Mouse (Mus musculus) frontal cortex, postnatal 10 days (tissue): ENCODE measurements around the gene Hoxb5.

Source experiments
- DNase-seq, 2 experiments: peaks; one replicate each; pipeline ENCODE4 v3.0.0; 2022; ENCODE audit warnings: low spot score in 2 of 2, mixed read lengths in 1 of 2

Hoxb5 gene

DNA sequence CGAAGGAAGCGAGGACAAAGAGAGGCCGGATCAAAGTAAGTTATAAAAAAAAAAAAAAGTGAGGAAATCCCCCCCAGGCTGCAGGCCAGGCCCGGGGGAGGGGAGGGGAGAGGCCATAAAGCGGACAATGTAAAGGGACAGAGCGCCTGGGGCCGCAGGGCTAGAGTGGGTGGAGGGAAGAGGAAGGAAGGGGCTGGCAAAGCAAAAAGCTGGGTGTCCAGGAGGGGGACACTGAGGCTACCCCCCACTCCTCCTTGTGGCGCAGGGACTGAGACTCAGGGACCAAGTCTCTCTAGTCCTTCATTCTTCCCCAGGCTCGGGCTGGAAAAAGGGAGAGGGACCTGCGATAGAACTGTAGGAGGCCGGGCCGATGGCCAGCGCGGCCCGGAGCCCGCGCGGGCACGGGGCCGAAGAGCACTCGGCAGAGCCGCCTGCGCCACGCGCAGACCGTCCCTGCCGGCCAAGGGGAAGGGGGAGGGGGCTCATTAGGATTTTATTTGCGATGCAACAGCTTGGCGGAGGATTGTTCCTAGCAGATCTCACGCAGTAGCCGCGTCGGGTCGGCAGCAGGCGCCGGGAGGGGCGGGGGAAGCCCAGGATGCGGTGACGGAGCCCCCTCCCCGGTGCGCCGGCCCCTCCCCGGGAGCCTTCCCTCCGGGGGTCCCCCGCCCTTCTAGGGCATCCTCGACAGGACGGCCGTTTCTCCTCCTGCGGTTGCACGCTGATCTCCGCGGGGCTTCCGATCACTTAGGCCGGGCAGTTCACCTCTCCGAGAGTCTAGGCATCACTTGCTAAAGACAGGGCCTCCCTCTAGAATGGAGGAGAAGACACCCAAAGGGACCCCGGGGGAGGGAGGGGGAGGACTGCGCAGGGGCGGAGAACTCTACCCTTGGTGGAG lies 30.9 kb upstream of the Hoxb5 start:
- no peak for DNase-seq

DNA sequence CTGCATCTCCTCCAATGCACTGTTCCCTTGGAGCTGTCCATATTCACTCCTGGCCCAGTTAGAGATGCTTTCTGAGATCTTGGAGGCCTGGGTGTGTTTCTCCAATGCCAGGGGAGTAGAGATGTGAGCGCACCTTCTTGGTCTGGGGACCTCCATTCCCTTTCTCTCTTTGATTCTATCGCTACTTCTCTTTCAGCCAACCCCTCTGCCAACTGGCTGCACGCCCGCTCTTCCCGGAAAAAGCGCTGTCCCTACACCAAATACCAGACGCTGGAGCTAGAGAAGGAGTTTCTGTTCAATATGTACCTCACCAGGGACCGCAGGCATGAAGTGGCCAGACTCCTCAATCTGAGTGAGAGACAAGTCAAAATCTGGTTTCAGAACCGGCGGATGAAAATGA lies 28.7 kb upstream of the Hoxb5 start:
- no peak for DNase-seq

DNA sequence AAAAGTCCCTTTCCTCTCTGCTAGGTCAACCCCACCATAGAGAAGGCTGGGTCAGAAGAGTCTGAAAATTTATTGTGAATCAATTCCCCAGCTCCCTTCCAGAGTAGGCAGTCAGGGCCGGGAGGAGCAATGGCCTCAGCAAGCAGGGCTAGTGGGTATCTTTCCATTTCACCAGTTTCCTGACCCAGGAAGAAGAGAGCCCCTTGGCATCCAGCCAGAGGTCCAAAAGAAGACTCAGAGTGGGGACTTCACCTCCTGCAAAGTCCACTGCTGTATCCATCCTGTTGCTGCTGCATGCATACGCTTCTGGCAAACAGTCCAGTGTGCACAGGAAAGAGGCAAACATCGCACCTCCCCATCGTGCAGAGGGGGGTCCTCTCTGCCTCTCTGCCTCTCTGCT lies 27.2 kb upstream of the Hoxb5 start:
- no peak for DNase-seq

DNA sequence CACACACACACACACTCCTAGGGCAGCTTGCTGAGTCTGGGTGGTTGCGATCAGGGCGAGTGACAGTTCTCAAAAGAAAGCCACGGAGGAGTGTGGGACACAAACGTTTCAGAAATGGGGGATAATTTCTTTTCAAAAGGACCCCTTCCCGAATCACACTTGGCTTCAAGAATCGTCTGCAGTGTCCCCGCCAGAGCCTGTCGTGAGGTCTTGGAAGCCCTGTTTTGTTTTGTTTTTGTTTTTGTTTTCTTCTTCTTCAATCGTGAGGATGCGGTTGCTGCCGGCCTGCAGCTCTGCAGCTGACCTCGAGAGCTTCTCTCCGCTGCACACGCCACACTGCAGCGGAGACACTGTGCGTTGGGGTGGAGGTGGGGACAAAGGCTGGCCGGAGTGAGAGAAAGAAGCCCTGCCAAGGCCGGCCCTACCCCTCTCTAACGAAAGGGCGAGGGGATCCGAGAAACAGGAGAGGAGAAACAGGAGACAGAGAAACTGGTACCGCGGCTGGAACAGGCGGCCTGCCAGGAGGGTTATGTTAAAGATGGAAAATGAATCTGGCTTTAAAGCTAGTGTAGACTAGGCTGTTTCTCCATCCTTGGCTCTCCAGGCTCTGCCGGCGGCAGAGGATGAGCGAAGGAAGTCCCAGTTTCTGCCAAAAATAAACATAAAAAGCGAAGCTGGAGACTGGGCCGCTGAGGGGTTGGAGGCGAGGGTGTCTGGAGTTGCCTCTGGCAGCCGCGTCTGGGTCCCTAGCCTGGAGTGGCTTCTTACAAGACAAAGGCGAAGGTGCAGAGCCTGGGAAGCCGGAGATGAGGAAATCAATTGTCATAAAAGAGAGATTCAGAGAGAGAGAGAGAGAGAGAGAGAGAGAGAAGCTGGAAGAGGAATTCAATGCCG lies 25.7 kb upstream of the Hoxb5 start:
- no peak for DNase-seq

DNA sequence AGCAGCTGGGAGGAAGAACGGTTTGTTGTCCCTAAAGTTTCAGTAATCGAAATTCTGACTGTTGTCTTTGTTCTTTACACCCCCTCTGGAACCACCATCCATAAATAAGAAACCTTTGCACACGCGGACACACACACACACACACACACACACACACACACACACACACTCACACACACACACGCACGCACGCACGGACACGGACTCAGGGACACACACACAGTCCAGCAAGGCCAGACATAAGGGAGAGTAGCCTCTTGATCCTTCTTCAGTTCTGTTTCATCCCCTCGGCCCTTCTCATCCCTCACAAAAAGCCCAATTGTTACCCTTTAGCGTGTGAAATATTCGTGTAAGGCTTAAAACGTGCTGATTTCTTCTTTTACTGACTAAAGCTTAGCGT lies 24.8 kb upstream of the Hoxb5 start:
- no peak for DNase-seq

DNA sequence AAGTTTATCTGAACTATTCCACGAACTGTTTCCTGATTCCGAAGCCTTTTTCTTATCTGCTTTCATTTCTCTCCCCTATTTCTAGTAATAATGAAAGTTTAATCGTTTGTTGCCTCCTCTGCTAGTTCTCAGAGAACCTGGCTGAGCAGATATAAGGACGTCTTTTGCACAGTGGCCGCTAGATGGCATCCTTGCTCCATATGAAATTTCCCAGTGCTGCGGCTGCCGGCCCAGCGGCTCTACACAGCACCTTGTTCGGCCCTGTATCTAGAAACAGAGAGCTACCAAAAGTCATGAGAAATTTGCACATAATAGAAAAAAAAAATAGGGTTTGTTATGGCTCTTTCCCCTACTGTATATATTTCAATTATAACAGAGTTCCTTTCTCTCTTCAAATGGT lies 24.4 kb upstream of the Hoxb5 start:
- peak; percentile 33 to 78 for DNase-seq

DNA sequence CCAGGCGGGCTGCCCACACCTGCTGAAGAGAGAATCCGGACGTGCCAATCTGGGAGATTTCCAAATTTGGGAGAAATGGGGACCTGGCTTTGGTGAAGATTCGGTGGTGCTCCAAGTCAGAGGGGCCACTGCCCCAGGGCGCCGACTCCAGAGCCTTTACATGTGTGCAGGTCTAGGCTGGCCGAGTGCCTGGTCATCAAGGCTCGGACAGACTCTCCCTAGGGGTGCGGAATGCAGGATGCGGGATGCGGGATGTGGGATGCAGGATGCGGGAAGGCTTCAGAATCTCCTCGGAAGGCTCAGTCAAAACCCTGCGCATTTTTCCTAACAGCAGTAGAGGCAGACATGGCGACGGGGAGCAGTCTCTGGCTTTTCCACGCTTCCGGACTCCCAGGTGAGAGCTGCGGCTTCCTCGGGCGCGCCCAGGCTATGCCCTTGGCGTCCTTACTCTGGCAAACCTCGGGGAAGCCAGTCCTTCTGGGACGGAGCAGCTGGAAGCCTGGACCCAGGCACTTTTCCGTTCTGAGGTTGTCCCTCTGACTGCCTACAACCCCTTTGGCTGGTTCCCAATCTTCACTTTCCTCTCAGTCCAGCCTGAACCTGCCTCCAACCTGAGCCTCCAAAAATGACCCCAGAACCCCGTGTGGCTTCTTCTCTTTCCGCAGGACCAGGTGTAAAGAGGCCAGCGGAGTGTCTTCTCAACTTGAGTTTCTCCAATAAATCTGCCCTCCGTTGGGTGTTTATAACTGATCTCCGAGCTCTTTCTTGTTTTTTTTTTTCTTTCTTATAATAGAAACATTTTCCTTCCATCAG lies 23.5 kb upstream of the Hoxb5 start:
- no peak for DNase-seq

DNA sequence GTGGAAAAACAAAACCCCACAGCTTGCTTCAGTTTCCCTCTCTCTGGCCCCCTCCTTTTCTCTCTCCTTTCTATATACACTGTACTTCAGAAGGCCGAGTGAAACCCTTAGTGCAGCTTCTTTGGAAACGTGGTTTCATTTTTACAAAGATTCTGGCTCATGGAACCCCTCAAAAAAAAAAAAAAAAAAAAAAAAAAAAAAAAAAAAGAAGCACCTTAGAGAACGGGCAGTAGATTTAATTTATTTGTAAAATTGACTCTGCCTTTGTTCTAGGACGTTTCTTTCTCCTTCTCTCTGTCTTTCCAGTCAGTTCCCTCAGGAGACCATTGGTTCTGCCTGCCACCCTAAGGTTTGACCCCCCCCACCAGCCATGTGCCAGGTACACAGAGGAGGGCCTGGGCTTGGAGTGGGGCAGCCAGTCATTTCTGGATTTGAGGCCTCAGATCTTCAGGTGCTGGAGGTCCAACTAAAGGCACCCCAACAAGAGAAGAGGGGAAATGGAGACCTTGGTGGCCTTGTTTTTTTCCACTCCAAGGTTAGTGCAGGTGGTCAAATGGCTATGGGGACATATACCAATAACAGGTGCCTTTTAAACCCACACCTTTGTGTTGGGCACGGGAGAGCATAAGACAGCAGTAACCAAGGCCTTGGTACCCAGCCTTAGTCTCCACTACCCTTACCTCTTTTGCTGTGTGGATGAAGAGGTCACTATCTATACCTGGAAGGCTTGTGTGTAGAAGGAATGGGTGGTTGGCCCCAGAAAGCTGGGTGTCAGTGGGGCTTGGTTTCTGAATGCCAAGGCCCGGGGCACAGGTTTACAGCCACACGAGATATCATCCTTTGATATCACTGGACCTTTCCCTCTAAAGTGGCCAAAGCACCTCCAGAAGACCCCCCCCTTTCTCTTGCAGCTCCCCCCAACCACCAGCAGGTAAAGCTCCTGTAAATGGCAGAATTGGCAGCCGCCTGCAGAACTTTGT lies 22.4 kb upstream of the Hoxb5 start:
- no peak for DNase-seq

DNA sequence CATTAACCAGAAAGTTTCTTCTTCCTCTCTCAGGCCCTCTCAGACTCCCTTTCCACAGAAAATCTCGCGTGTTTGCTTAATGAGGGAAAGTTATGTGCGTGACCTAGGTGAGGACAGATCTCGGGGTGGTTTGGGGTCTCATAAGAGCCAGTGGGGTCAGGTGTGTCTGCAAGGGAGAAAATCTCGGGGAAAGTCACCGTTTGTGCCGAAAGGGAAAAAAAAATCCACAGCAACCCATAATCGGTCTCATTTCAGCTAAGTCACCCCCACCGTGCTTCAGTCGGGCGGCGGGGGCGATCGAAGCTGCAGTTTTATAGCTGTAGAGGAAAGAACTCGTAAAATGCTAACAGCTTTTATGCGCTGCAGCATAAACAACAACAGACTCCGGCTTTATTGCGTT lies 21.7 kb upstream of the Hoxb5 start:
- no peak for DNase-seq

DNA sequence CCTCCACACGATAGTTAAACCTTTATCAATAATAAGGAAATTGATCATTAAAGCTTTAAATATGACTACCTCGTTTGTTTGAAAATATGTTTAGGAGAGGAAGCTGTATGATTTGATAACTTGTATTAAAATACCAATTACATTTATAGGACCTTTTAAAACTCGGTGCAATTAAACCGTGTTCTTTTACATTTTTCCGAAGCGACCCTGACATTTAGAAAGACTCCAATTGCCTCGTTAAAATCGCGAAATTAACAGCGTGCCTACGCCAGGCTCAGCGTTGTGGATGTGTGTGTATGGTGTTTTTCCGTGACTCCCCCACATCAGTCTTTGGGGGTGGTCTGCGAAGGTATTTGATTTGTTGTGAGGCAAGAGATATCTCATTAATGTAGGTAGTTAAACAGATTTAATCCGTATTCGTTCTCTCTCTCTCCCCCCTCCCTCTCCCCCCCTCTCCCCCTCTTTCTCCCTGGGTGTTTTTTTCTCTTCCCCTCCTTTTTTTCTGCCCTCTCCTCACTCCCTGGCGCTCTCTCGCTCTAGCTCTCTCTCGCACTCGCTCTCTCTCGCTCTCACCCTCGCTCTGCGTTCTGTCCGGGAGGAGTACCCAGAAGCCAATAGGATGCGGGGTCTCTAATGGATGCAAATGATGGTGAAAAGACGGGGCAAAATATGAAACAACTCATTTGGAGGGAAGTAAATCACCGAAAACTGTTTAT lies 21.1 kb upstream of the Hoxb5 start, which contains the start of gene Hoxb8:
Hoxb8 (plus strand) TSS at position 51 of the 716 bp plus-strand sequence.
- no peak for DNase-seq

DNA sequence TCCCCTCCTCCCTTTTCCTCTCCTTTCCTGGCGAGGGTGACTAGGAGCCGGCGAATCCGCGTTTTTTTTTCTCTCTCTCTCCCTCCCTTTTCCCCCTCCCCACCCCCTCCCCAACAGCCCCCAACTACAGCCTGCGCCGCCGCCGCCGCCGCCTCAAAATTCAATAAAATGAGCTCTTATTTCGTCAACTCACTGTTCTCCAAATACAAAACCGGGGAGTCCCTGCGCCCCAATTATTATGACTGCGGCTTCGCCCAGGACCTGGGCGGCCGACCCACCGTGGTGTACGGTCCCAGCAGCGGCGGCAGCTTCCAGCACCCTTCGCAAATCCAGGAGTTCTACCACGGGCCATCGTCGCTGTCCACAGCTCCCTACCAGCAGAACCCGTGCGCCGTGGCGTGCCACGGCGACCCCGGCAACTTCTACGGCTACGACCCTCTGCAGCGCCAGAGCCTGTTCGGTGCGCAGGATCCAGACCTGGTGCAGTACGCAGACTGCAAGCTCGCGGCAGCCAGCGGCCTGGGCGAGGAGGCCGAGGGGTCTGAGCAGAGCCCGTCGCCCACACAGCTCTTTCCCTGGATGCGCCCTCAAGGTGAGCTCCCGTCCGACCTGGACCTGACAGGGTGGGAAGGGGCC lies 20.2 kb upstream of the Hoxb5 start:
- no peak for DNase-seq

DNA sequence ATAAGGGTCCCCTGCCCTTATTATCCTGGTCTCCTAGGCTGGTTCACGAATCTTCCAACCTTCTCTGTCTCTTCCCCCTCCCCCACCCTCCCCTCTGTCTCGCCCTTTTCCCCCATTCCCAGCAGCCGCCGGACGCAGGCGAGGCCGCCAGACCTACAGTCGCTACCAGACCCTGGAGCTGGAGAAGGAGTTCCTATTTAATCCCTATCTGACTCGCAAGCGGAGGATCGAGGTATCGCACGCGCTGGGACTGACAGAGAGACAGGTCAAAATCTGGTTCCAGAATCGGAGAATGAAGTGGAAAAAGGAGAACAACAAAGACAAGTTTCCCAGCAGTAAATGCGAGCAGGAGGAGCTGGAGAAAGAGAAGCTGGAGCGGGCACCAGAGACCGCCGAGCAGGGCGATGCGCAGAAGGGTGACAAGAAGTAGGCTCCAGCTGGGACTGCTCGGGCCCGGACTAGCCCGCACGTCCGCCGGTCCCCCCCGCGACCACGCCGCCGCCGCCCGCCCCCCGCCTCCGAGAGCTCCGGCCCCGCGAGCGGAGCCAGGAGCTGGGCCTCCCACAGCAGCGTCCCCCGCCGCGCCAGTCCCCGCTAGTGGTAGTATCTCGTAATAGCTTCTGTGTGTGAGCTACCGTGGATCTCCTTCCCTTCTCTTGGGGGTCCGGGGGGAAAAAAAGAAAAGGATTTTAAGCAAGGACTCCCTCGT lies 18.9 kb upstream of the Hoxb5 start:
- no peak for DNase-seq

DNA sequence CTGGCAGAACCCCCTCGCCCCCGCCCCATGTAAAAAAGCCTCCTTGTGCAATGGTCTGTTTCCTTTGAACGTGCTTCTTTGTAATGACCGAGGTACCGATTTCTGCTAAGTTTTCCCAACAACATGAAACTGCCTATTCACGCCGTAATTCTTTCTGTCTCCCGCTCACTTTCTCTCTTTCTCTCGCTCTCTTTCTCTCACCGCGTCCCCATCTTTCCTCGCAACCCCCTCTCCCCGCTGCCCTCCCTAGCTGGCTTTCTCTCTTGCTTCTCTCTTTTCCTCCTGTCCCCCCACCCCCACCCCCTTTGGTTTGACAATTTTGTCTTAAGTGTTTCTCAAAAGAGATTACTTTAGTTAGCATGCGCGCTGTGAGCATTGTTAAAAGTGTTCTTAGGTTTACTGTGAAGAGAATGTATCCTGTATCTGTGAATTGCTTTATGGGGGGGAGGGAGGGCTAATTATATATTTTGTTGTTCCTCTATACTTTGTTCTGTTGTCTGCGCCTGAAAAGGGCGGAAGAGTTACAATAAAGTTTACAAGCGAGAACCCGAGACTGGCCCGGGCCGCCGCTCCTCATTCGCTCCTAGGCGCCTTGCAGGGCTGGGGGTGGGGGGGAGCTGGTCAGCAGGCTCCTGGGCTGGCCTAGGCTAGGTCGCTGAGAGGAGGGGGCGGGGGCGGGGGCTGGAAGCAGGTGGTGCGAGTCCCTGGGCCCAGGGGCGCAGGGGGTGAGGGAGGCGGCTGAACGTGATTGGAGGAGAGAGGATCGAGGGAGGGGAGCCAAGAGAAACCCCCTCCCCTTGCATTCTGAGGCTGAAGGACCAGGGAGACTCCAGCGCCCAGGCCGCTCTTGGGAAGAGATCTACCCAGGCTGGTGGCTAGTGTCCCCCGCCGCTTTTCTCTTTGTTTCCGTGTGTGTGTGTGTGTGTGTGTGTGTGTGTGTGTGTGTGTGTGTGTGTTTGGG lies 18.1 kb upstream of the Hoxb5 start:
- DNase-seq, result no peak

DNA sequence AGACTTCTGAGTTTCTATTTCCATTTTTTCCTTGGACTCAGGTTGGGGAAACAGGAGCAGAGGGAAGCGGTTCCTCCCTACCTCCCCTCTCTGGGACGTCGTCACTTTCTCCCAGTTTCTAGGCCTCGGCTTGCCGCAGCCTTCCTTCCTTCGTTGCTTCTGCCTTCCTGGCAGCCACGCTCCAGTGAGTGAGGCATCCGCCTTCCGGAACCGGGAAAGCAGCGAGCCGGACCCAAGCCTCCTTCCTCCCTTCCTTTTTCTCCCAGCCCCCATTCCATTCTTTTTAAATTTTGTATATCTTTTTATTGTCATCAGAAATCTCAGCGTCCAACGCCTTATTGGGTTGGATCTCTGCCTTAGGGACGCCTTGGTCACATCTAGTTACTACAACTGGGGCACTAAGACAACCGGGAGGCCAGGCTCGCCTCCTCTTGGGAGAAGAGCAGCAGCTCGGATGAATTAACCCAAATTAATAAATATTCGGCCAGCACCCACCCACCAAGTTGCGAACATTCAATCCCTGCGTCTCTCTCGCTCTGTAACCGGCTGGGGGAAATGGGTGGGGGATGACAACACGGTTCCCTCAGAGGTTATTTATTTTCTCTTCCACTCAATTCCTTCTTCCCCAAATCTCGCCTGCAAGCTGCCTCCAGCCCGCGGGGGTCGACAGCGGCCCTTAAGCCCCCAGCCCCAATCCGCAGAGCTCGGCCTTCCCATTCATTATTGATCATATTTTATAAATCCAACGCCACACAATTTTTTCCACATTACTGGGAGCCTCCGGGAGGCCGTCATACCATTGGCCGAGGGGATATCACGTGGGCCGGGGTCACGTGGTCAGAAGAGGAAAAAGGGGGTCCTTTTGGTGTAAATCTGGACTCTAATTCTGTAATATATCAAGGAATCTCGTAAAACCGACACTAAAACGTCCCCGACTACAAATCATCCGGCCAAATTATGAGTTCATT lies 17.1 kb upstream of the Hoxb5 start, which contains the start of gene Hoxb7:
Hoxb7 (plus strand) TSS at position 853 of the 968 bp plus-strand sequence.
- DNase-seq, result no peak

DNA sequence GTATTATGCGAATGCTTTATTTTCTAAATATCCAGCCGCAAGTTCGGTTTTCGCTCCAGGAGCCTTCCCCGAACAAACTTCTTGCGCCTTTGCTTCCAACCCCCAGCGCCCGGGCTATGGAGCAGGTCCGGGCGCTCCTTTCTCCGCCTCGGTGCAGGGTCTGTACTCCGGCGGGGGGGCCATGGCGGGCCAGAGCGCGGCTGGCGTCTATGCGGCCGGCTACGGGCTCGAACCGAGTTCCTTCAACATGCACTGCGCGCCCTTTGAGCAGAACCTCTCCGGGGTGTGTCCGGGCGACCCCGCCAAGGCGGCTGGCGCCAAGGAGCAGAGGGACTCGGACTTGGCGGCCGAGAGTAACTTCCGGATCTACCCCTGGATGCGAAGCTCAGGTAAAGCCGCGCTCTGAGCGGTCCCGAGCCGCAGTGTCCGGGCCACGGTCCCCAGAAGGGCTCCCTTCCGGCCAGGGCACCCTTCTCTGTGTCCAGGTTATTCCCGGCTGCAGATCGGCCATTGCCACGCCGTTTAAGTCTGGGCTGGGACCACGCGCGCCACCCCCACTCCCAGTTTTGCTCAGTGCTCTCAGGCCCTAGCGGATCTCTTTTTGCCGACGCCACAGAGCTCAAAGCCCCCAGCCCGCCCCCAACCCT lies 16.3 kb upstream of the Hoxb5 start:
- DNase-seq, result no peak

DNA sequence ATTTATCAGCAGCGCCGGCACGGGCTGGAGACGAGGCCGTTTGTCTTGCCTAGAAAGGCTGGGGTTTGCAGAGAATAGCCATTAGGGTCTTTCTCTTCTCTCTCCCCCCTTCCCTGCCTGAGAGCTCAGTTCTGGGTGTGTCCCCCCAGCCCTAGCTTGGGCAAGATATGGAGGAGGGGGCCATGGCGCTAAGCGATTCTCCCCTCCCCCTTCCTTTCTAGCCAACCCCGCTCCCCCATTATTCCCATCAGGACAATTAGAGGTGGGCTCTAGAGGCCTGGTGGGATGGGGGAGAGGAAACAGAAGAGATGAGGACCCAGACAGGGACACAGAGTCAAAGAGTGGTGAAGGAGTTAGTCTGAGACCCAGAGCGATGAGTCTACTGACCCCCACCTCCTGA lies 15.7 kb upstream of the Hoxb5 start:
- no peak for DNase-seq
